Mouse (Mus musculus): ENCODE data around the gene Phb2.

Gene Phb2

GRCm38 (mm10) chr6:124722876-124723473 lies 10.8 kb downstream of the Phb2 start:
- DNase-seq (ENCODE audit: low read depth, low spot score) = no peak

- no peak for DNase-seq (ENCODE audit: low read depth, low spot score)
Measured at GRCm38 (mm10) chr6:124723541-124723940, 11.4 kb downstream of the Phb2 start.

- DNase-seq (ENCODE audit: low read depth, low spot score) = no peak
Measured at GRCm38 (mm10) chr6:124724472-124724871, 12.3 kb downstream of the Phb2 start.

GRCm38 (mm10) chr6:124728621-124729020 lies 16.5 kb downstream of the Phb2 start:
- DNase-seq (ENCODE audit: low read depth, low spot score) = no peak

GRCm38 (mm10) chr6:124729850-124730705 lies 17.9 kb downstream of the Phb2 start:
- no peak for DNase-seq (ENCODE audit: low read depth, low spot score)

GRCm38 (mm10) chr6:124731038-124731437 lies 18.9 kb downstream of the Phb2 start:
- DNase-seq (ENCODE audit: low read depth, low spot score) = no peak

GRCm38 (mm10) chr6:124732476-124733370 lies 20.6 kb downstream of the Phb2 start:
- DNase-seq (ENCODE audit: low read depth, low spot score) = peak; percentile 73

- no peak for DNase-seq (ENCODE audit: low read depth, low spot score)
Measured at GRCm38 (mm10) chr6:124734417-124734816, 22.3 kb downstream of the Phb2 start.

GRCm38 (mm10) chr6:124737040-124737439 lies 24.9 kb downstream of the Phb2 start:
- DNase-seq (ENCODE audit: low read depth, low spot score) = no peak

- DNase-seq (ENCODE audit: low read depth, low spot score) = peak; percentile 97
Measured at GRCm38 (mm10) chr6:124738511-124739023, 26.4 kb downstream of the Phb2 start, which contains the start of gene Ptpn6. Gene Ptpn6 (minus strand): TSS chr6:124738714.

GRCm38 (mm10) chr6:124739231-124739796 lies 27.2 kb downstream of the Phb2 start:
- DNase-seq (ENCODE audit: low read depth, low spot score) = no peak

GRCm38 (mm10) chr6:124740211-124740887 lies 28.2 kb downstream of the Phb2 start:
- DNase-seq (ENCODE audit: low read depth, low spot score) = no peak

- DNase-seq (ENCODE audit: low read depth, low spot score) = peak; percentile 99
Measured at GRCm38 (mm10) chr6:124740888-124741761, 29.0 kb downstream of the Phb2 start, which contains the start of gene Grcc10. Gene Grcc10 (minus strand): TSS chr6:124741374.

- DNase-seq (ENCODE audit: low read depth, low spot score) = no peak
Measured at GRCm38 (mm10) chr6:124741842-124742241, 29.7 kb downstream of the Phb2 start.

- no peak for DNase-seq (ENCODE audit: low read depth, low spot score)
Measured at GRCm38 (mm10) chr6:124742839-124743514, 30.8 kb downstream of the Phb2 start.

GRCm38 (mm10) chr6:124743647-124744046 lies 31.5 kb downstream of the Phb2 start:
- no peak for DNase-seq (ENCODE audit: low read depth, low spot score)

GRCm38 (mm10) chr6:124744755-124745321 lies 32.7 kb downstream of the Phb2 start:
- DNase-seq (ENCODE audit: low read depth, low spot score) = no peak

GRCm38 (mm10) chr6:124745490-124746295 lies 33.6 kb downstream of the Phb2 start:
- DNase-seq (ENCODE audit: low read depth, low spot score) = peak; percentile 99

Data from ZHBTc4 (cell line).